Mouse (Mus musculus) embryonic stem cell, embryonic (primary cell): ENCODE data around the gene Usp48.

Source experiments
- CTCF ChIA-PET, 4 experiments: fragments of 300-600 bp in 2 of 4; fragments of 350-600 bp in 2 of 4; sonication (Branson Sonifier 250); formaldehyde crosslinking; loops; one replicate each; lab custom pipeline; 2022; ENCODE audit warnings: inconsistent platforms in 2 of 4; lab: Charles Lee
- POLR2A ChIA-PET, 4 experiments: fragments of 300-600 bp in 2 of 4; fragments of 350-600 bp in 2 of 4; sonication (Branson Sonifier 250); formaldehyde crosslinking; loops; one replicate each; lab custom pipeline; 2022; ENCODE audit warnings: antibody characterized with exemption in 4 of 4, inconsistent platforms in 1 of 4; lab: Charles Lee

Gene Usp48

GRCm38 (mm10) chr4:137681408-137682104 is 88.0 kb downstream of the Usp48 start:
- CTCF ChIA-PET, result interaction anchor here (0.6 to 3.3 kb wide), 27 partner anchors 8 to 271 kb away, joined by 3 to 27 read pairs (median 5); no protein-coding TSS in a partner anchor
- POLR2A ChIA-PET, result interaction anchor here (0.6 to 2.7 kb wide), 24 partner anchors 10 to 282 kb away, joined by 3 to 10 read pairs (median 4); no protein-coding TSS in a partner anchor

GRCm38 (mm10) chr4:137682961-137683453 is 89.5 kb downstream of the Usp48 start:
- ChIA-PET POLR2A (interaction anchor here in 3 of 4 experiments (1.0 to 1.8 kb wide), 4 partner anchors 14 to 294 kb away, joined by 3 to 7 read pairs (median 3); no protein-coding TSS in a partner anchor), CTCF (interaction anchor here in 2 of 4 experiments (0.6 to 3.3 kb wide), 8 partner anchors 16 to 153 kb away, joined by 3 to 27 read pairs (median 6); no protein-coding TSS in a partner anchor)

- POLR2A ChIA-PET, result interaction anchor here in 3 of 4 experiments (0.5 to 2.2 kb wide), 9 partner anchors 13 to 151 kb away, joined by 3 to 8 read pairs (median 3); no protein-coding TSS in a partner anchor
- CTCF ChIA-PET, result interaction anchor here in 3 of 4 experiments (0.6 to 2.3 kb wide), 15 partner anchors 8 to 1977 kb away, joined by 3 to 11 read pairs (median 5); partner anchors contain the start of gene Rap1gap (in 1 of the 3)
Measured at GRCm38 (mm10) chr4:137684830-137685343, 91.3 kb downstream of the Usp48 start.

- ChIA-PET POLR2A (interaction anchor here in 1 of 4 experiments (0.9 to 1.4 kb wide), 3 partner anchors 16 to 88 kb away, joined by 3 to 4 read pairs (median 3); partner anchors contain the start of gene Rap1gap), CTCF (interaction anchor here (0.6 to 2.5 kb wide), 6 partner anchors 9 to 92 kb away, joined by 3 to 6 read pairs (median 4); partner anchors contain the start of gene Usp48 (in 1 of the 4))
Measured at GRCm38 (mm10) chr4:137686303-137686702, 92.7 kb downstream of the Usp48 start.

- ChIA-PET POLR2A (interaction anchor here in 3 of 4 experiments (0.6 to 1.7 kb wide), 10 partner anchors 10 to 625 kb away, joined by 3 to 5 read pairs (median 4); partner anchors contain the start of gene Rap1gap (in 1 of the 3)), CTCF (interaction anchor here (0.6 to 2.5 kb wide), 8 partner anchors 11 to 258 kb away, joined by 3 to 6 read pairs (median 3); no protein-coding TSS in a partner anchor)
Measured at GRCm38 (mm10) chr4:137687234-137687825, 93.8 kb downstream of the Usp48 start.

GRCm38 (mm10) chr4:137692107-137692902 is 98.8 kb downstream of the Usp48 start:
- POLR2A ChIA-PET, result interaction anchor here in 3 of 4 experiments (0.6 to 1.6 kb wide), 10 partner anchors 10 to 1506 kb away, joined by 3 to 5 read pairs (median 3); no protein-coding TSS in a partner anchor
- CTCF ChIA-PET, result interaction anchor here in 3 of 4 experiments (0.5 to 1.2 kb wide), 4 partner anchors 28 to 245 kb away, joined by 3 to 8 read pairs (median 4); no protein-coding TSS in a partner anchor

- ChIA-PET POLR2A (interaction anchor here in 1 of 4 experiments (1.2 kb wide), 1 partner anchor 32 kb away, joined by 3 read pairs; no protein-coding TSS in a partner anchor), CTCF (interaction anchor here in 1 of 4 experiments (0.8 kb wide), 1 partner anchor 11 kb away, joined by 3 read pairs; no protein-coding TSS in a partner anchor)
Measured at GRCm38 (mm10) chr4:137695300-137695699, 101.7 kb downstream of the Usp48 start.

GRCm38 (mm10) chr4:137695900-137696299 is 102.3 kb downstream of the Usp48 start:
- POLR2A ChIA-PET, result interaction anchor here in 1 of 4 experiments (1.2 to 2.0 kb wide), 2 partner anchors 14 to 32 kb away, joined by 3 to 7 read pairs; no protein-coding TSS in a partner anchor
- CTCF ChIA-PET, result interaction anchor here in 2 of 4 experiments (0.6 to 0.8 kb wide), 3 partner anchors 12 to 204 kb away, joined by 3 read pairs; partner anchors contain the start of gene Ece1 (in 1 of the 2)

- ChIA-PET CTCF (interaction anchor here in 3 of 4 experiments (0.9 to 1.9 kb wide), 9 partner anchors 13 to 154 kb away, joined by 3 to 9 read pairs (median 3); no protein-coding TSS in a partner anchor), POLR2A (interaction anchor here in 3 of 4 experiments (0.5 to 2.8 kb wide), 17 partner anchors 8 to 235 kb away, joined by 3 to 11 read pairs (median 4); partner anchors contain the start of gene Rap1gap (in 1 of the 3))
Measured at GRCm38 (mm10) chr4:137697156-137697885, 103.8 kb downstream of the Usp48 start.

- ChIA-PET CTCF (interaction anchor here (0.5 to 1.9 kb wide), 15 partner anchors 14 to 153 kb away, joined by 3 to 9 read pairs (median 3); no protein-coding TSS in a partner anchor), POLR2A (interaction anchor here in 3 of 4 experiments (0.5 to 2.8 kb wide), 16 partner anchors 9 to 234 kb away, joined by 3 to 11 read pairs (median 4); partner anchors contain the start of gene Rap1gap (in 1 of the 3))
Measured at GRCm38 (mm10) chr4:137698076-137698985, 104.8 kb downstream of the Usp48 start.

GRCm38 (mm10) chr4:137699264-137700211 is 106.0 kb downstream of the Usp48 start:
- CTCF ChIA-PET, result interaction anchor here (0.5 to 1.5 kb wide), 11 partner anchors 10 to 533 kb away, joined by 3 to 11 read pairs (median 3); no protein-coding TSS in a partner anchor
- POLR2A ChIA-PET, result interaction anchor here in 2 of 4 experiments (0.6 to 2.8 kb wide), 6 partner anchors 8 to 91 kb away, joined by 3 to 11 read pairs (median 5); no protein-coding TSS in a partner anchor

- ChIA-PET POLR2A (interaction anchor here in 3 of 4 experiments (1.4 to 2.2 kb wide), 4 partner anchors 17 to 94 kb away, joined by 3 to 7 read pairs (median 5); no protein-coding TSS in a partner anchor), CTCF (interaction anchor here in 2 of 4 experiments (1.0 to 1.8 kb wide), 3 partner anchors 12 to 24 kb away, joined by 3 to 5 read pairs (median 3); no protein-coding TSS in a partner anchor)
Measured at GRCm38 (mm10) chr4:137700960-137701359, 107.4 kb downstream of the Usp48 start.

GRCm38 (mm10) chr4:137703077-137703476 is 109.5 kb downstream of the Usp48 start:
- POLR2A ChIA-PET, result interaction anchor here in 2 of 4 experiments (0.5 to 2.2 kb wide), 3 partner anchors 15 to 63 kb away, joined by 3 to 6 read pairs (median 3); no protein-coding TSS in a partner anchor
- CTCF ChIA-PET, result interaction anchor here in 1 of 4 experiments (0.5 to 0.7 kb wide), 2 partner anchors 366 to 1553 kb away, joined by 3 read pairs; no protein-coding TSS in a partner anchor
